In the genomic region with DNA sequence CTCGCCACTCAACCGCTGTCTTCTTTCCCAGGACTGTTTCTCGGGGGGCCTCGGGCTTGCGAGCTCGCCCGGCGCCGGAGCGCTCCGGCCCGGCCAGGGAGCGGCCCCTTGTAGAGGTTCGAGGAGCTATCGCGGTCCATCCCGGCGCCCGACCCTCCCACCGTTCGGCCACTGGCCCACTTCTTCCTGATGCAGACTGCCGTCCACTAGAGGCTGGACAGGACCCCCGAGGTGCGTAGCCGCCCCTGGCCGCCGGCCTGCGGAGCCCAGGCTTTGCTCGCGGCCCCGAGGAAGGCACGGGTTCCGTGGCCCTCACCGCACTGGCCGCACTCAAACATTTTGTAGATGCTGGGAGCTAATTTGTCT, we compare ENCODE assay signal across 8 mouse cellular contexts. TPM values are rescaled to one million over a fixed set of nuclear protein-coding genes. Genes with fewer than 3 reads are reported as not detected.
DNase-seq lines count a peak whose midpoint lies in the region; ATAC-seq and TF ChIP-seq lines count a peak whose summit lies in the region.

No protein-coding gene starts in this region.

- H3K36me3 ChIP-seq in intestine, postnatal 0 days (ENCODE audit: control insufficient read depth, insufficient read depth), result no peaks in the 10 kb centered on the region
- H3K36me3 ChIP-seq in midbrain, embryonic 11.5 days (ENCODE audit: control insufficient read depth, insufficient read depth, low read length), result no peaks in the 10 kb centered on the region

- H3K4me3 ChIP-seq in embryonic fibroblast, embryonic 13.5 days (ENCODE audit: insufficient read depth, low read length), result peak overlapping the region; percentile 74
- peak overlapping the region; percentile 67 for H3K4me3 ChIP-seq in intestine, postnatal 0 days (ENCODE audit: low read depth, low read length)
- peak overlapping the region; percentile 51 for H3K4me3 ChIP-seq in midbrain, embryonic 11.5 days (ENCODE audit: low read depth, low read length)

- ATAC-seq in cerebellum, adult (ENCODE audit: insufficient number of reproducible peaks, low FRiP score, low TSS enrichment), result peak; percentile 47
- no peak for ATAC-seq in intestine, postnatal 0 days
- peak; percentile 63 for ATAC-seq in midbrain, embryonic 11.5 days (ENCODE audit: low FRiP score)

- no peaks in the 10 kb centered on the region for H3K9me3 ChIP-seq in intestine, postnatal 0 days (ENCODE audit: control insufficient read depth)
- H3K9me3 ChIP-seq in midbrain, embryonic 11.5 days (ENCODE audit: control insufficient read depth, low read length), result no peaks in the 10 kb centered on the region

- H3K27ac ChIP-seq in embryonic fibroblast, embryonic 13.5 days (ENCODE audit: insufficient read depth, low read length), result peak overlapping the region; percentile 21; the same call in 1 of the 2 replicates
- peak overlapping the region; percentile 90 for H3K27ac ChIP-seq in intestine, postnatal 0 days (ENCODE audit: low read depth, low read length)
- peak overlapping the region; percentile 11; the same call in 1 of the 2 replicates for H3K27ac ChIP-seq in midbrain, embryonic 11.5 days (ENCODE audit: low read depth, low read length)

- H3K4me2 ChIP-seq in intestine, postnatal 0 days (replicated peaks; ENCODE audit: low read depth), result peak overlapping the region; percentile 65
- peak overlapping the region; percentile 41 for H3K4me2 ChIP-seq in midbrain, embryonic 11.5 days

- H3K4me1 ChIP-seq in embryonic fibroblast, embryonic 13.5 days (ENCODE audit: control insufficient read depth, insufficient read depth, low read length), result peaks cover 2% of the 10 kb centered on the region; the same call in 1 of the 2 replicates
- H3K4me1 ChIP-seq in intestine, postnatal 0 days (replicated peaks; ENCODE audit: control insufficient read depth, insufficient read depth, low read length), result no peaks in the 10 kb centered on the region
- no peaks in the 10 kb centered on the region for H3K4me1 ChIP-seq in midbrain, embryonic 11.5 days (ENCODE audit: control insufficient read depth, insufficient read depth, low read length)

- DNase-seq in cerebellum, adult 9-10 months, result no peak
- peak; percentile 6 for DNase-seq in right cerebral cortex, postnatal 14 days
- no peak for DNase-seq in right cerebral cortex, adult 2 months (ENCODE audit: low spot score in 2 of 2)
- DNase-seq in midbrain, embryonic 11.5 days (ENCODE audit: low spot score, missing footprints), result peak; percentile 91
- peak; percentile 9 for DNase-seq in thymus, postnatal 25 days

- no peaks in the 10 kb centered on the region for H3K27me3 ChIP-seq in intestine, postnatal 0 days (replicated peaks; ENCODE audit: control insufficient read depth, insufficient read depth, low read length)
- peaks cover 45% of the 10 kb centered on the region for H3K27me3 ChIP-seq in midbrain, embryonic 11.5 days (ENCODE audit: control insufficient read depth, insufficient read depth, low read length)

- TF ChIP-seq POLR2A in embryonic fibroblast, embryonic 13.5 days (IDR thresholded peaks at IDR 0.05; ENCODE audit: low read depth, low read length), result no peak

- peak overlapping the region; percentile 69 for H3K9ac ChIP-seq in intestine, postnatal 0 days (ENCODE audit: low read depth, low read length)
- H3K9ac ChIP-seq in midbrain, embryonic 11.5 days (ENCODE audit: low read length), result peak overlapping the region; percentile 68

- WGBS in intestine, postnatal 0 days, result 15% methylated on average over 35 of the region's 35 CpGs
- 14% methylated on average over 35 of the region's 35 CpGs for whole genome bisulfite sequencing in midbrain, embryonic 11.5 days

- no peak for TF ChIP-seq CTCF in embryonic fibroblast, embryonic 13.5 days (IDR thresholded peaks at IDR 0.05; ENCODE audit: borderline replicate concordance, insufficient read depth, low read length)
- no peak for TF ChIP-seq CTCF in intestine, postnatal 0 days (IDR thresholded peaks at IDR 0.05; ENCODE audit: low read depth)

RNA-seq across cellular contexts. Expression of gene Klhl15, which starts 0.8 kb away (rescaled TPM):
- polyA plus RNA-seq in embryonic fibroblast, embryonic 13.5 days (2011; ENCODE audit: insufficient read length, low read depth, missing spikeins), result 4.5 and 6.5 TPM in 2 replicates
- polyA plus RNA-seq in intestine, postnatal 0 days (2015; fragmentation: Nextera tagmentation; extraction: Ambion mirVana), result 4.7 and 5.0 TPM in 2 replicates
- polyA plus RNA-seq in midbrain, embryonic 11.5 days (2014; fragmentation: Nextera tagmentation; extraction: Ambion mirVana), result 11.3 and 15.4 TPM in 2 replicates

RNA-seq across cellular contexts. Expression of gene Eif2s3x, which starts 22.5 kb away (rescaled TPM):
- polyA plus RNA-seq in embryonic fibroblast, embryonic 13.5 days (2011; ENCODE audit: insufficient read length, low read depth, missing spikeins), result 147 and 151 TPM in 2 replicates
- polyA plus RNA-seq in intestine, postnatal 0 days (2015; fragmentation: Nextera tagmentation; extraction: Ambion mirVana), result 35.2 and 36.7 TPM in 2 replicates
- polyA plus RNA-seq in midbrain, embryonic 11.5 days (2014; fragmentation: Nextera tagmentation; extraction: Ambion mirVana), result 126 and 140 TPM in 2 replicates

Comparison
In these comparisons a context has a peak if more than half of its experiments do, and no peak if none do; other contexts are left out.
1. DNase-seq: peak in right cerebral cortex, postnatal 14 days (single experiment), midbrain, embryonic 11.5 days (single experiment) and thymus, postnatal 25 days (single experiment); none in cerebellum, adult 9-10 months (single experiment) and right cerebral cortex, adult 2 months (0 of 2).
2. H3K27ac ChIP-seq: peak in every context shown above with its lines; median percentile 90 in intestine, postnatal 0 days; 21 in embryonic fibroblast, embryonic 13.5 days; 11 in midbrain, embryonic 11.5 days.
3. Peak in every context shown above with its lines, with median percentiles within 50 percentile points of each other: H3K4me3 ChIP-seq.